Mouse (Mus musculus) heart, adult 2 months (tissue): Measurements from ENCODE around the gene Fam208a.

Experiments used
- CTCF ChIP-seq: fragments of 200-600 bp; IDR thresholded peaks from 2 replicates; pipeline ENCODE4 v1.8.1; 2022; ENCODE audit warnings: antibody characterized with exemption, mild to moderate bottlenecking, moderate library complexity
- POLR2A ChIP-seq: fragments of 200-500 bp; IDR thresholded peaks from 2 replicates; pipeline ENCODE4 v1.6.1; 2011; ENCODE audit warnings: mild to moderate bottlenecking, low read depth, low read length, control low read depth; ENCODE audit not compliant: insufficient read depth

DNA sequence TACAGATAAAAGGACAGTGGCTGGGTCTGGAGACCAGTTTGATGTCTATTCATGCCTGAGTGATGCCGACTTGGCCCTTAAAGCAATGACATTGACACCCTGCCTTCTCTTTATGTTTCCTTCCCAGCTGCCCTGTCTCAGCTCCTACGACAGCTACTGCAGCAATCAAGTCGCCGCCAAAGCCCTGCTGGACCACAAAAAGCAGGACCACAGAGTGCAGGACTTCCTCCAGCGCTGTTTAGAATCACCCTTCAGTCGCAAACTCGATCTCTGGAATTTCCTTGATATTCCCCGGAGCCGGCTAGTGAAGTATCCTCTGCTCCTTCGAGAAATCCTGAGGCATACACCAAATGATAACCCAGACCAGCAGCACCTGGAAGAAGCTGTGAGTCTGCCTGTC, 34.8 kb upstream of the Fam208a start:
- TF ChIP-seq CTCF = no peak
- no peak for TF ChIP-seq POLR2A
